Mouse (Mus musculus) mature B cell (primary cell): ENCODE results near the gene Stat3.

ENCODE experiments used
- in situ Hi-C: fragments of 300-500 bp; cut with MboI; formaldehyde crosslinking; loops from 2 replicates; pipeline ENCODE4 v1.14.3; 2019

Gene Stat3

DNA sequence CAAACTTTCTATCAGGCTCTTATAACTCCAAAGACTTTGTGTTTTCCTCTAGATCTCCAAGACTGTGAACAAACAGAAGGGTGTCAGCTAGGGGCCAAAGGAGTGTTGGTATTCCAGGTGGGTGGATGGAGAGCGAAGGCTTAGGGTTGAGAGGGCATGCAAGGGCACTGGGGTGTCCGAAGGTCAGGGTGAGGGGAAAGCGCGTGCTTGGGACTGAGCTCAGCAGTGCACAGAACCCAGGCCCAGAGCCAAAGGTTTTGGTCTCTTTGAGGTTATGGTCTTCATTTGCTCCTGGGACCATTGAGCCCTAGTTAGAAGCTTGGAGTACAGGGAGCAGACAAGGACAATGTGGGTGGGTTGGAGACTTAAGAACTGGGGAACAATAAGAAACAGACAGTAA, 84.2 kb downstream of the Stat3 start:
- in situ Hi-C loops: no loop called here

GRCm38 (mm10) chr11:100854268-100854667, 85.1 kb downstream of the Stat3 start:
- in situ Hi-C loops: no loop called here

DNA sequence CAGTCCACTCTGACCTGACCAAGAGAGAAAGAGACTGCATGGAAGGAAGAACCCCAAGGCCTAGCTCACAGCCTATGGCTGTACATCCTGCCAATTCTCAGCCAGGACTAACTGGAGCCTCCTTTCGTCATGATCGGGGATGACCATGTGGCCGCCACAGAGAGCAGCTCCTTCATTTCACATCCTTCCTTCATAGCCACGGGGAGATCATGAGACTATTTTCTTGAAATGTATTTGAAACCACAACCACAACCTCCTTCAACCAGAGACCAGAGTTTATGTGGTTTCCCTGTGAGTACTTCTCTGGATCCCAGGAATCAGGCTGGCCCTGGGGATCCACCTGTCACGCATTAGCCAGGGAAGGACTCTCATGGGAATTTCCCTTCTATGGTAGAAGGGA, 86.3 kb downstream of the Stat3 start:
- in situ Hi-C loops: no loop called here

DNA sequence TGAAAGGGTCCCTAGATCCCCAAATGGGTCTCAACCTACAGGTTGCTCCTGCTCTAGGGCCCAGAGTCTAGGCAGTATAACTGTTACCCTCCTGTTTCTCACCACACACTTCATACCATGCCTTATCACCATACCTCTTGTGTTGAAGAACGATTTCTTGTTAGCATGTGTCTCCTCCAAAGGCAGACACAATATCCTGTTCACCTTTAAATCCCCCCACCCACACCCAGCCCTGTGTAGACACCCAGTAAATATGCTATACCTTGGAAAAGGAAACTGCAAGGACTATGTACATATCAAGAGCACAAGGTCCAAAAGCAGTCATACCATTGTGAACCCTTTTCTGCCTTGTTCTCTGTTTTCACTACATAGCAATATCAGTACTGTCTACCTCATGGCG, 87.3 kb downstream of the Stat3 start:
- in situ Hi-C loops: no loop called here

DNA sequence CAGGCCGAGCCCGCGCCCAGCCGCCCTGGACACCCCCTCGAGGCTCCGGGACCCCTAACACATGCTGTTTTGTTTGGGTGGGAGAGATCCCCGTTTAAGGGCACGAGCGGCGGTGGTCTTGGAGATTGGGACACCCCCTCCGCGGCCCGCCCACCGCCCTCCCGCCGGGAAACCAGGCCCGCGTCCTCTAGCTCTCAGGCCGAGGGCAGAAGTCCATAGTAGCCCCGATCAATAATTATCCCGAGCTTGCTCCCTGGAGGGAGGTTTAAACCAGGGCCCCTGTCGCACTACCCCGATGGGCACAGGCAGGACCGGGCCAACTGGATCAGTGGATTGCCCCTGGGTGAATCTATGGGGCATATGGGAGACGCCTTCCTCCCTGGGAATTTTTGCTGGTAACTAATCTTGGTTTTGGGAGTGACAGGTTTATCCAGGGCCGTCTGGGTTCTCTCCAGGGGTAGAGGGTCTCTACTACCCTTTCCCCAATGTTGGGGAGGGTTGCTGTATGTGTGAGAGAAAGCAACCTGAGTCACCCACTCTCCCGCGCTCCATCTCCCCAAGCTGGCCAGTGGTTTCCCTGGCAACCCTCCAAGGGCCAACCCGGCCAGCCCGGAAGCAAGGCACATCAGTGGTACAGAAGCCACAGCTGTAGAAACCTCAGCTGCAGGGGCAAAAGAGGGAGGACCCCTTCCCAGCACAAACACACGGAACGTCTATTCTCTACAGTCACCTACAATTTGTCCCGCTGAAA, 88.4 kb downstream of the Stat3 start:
- in situ Hi-C loops: no loop called here

DNA sequence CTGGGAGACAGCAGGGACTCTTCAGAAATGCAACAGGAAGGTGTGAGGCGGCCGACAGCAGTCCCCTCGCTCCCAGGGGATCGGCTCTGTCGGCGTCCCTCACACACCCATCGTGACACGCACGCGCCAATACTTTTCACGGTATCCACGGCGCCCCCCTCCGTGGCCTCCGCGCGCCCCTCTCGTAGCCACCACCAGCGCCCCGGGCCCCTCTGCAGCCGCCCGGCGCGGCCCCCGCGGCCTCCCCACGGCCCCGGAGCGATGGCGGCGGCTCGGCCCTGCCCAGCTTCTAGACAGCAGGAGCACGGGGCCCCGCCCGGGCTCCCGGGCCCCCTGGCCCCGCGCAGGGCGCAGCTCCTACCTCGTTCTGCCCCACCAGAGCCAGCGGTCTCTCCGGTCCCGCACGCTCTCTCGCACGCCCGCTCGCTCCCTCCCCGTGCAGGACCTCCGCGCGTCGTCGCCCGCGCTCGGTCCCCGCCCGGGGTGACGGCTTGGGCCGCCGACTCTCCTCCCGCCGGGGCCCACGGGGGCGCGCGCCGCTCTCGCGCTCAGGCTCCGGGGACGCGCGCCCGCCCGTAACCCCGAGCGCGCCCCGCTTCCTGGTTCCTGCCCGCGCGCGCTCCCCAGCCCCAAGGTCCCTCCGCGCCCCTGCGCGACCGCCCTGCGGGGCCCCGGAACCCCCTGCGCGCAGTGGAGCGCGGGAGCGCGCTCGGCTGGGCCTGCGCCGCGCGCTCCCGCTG, 89.1 kb downstream of the Stat3 start, which contains the start of gene Stat5b:
Stat5b (minus strand) TSS at position 687 of the 740 bp plus-strand sequence.
- in situ Hi-C loops: no loop called here

DNA sequence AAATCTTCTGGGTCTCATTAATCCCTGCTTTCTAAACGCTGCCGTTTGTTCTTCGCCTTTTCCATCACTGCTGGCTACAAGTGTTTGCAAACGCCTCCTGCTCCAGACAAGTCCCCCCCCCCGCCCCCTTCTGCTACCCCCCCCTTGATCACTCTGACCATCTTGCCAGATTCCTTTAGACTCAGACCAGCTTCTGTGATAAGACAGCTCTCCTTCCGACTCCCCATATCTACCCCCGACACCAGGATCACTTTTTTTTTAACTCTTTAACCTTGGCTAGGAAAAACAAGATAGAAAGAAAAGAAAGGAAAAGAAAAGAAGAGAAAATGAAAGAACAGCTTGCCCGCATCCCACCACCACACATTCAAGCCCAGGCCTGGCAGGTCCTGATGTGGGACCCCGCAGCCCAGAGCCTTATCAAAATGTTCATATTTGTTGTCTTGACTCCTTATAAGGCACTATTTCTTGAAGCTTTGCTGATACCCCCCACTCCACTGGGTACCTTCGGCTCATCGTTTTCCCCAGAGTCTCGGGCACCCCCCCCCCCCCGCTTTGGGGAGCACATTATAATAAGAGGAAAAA, 89.8 kb downstream of the Stat3 start:
- in situ Hi-C loops: no loop called here

- in situ Hi-C loops: no loop called here
Observed at GRCm38 (mm10) chr11:100848789-100849379, 90.5 kb downstream of the Stat3 start.

DNA sequence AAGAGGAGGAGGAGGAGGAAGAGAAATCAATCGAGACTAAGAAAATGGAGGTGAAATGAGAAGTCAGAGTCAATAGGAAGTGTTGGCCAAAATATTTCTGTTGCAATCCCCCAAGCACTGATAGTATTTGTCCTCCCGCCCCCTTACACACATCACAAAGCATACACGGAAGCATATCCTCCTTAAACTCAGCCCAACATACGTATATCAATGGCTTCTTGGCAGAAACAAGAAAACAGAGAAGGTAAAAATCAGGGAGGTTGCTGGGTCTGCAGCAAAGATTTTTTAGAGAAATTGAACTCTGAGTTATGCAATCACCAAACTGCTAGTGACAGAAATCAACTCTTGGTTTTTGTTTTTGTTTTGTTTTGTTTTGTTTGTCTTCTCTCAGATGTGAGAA, 91.3 kb downstream of the Stat3 start:
- in situ Hi-C loops: no loop called here

GRCm38 (mm10) chr11:100847572-100847971, 91.8 kb downstream of the Stat3 start:
- in situ Hi-C loops: no loop called here

- in situ Hi-C loops: no loop called here
Observed at GRCm38 (mm10) chr11:100845793-100846192, 93.5 kb downstream of the Stat3 start.

- in situ Hi-C loops: no loop called here
Observed at GRCm38 (mm10) chr11:100844121-100844520, 95.2 kb downstream of the Stat3 start.

GRCm38 (mm10) chr11:100843070-100843669, 96.2 kb downstream of the Stat3 start:
- in situ Hi-C loops: no loop called here

DNA sequence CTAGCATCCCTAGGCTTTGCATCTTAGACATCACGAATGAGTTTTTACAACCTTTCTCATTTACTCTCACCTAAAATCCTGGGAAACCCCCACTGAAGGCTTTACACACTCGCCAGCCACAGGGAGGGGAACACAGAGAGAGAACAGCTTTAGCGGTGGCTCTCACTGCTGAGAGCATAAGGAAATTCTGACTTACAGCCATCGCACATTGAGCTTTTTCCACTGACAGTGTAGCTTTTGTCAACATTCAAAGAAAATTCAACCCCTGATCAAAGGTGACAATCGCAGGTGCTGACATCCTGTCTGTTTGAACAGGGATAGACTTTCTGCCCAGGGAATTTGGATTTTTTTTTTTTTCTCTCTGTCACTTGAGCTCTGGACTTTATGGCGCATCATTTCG, 97.3 kb downstream of the Stat3 start:
- in situ Hi-C loops: no loop called here

GRCm38 (mm10) chr11:100840866-100841265, 98.5 kb downstream of the Stat3 start:
- in situ Hi-C loops: no loop called here

DNA sequence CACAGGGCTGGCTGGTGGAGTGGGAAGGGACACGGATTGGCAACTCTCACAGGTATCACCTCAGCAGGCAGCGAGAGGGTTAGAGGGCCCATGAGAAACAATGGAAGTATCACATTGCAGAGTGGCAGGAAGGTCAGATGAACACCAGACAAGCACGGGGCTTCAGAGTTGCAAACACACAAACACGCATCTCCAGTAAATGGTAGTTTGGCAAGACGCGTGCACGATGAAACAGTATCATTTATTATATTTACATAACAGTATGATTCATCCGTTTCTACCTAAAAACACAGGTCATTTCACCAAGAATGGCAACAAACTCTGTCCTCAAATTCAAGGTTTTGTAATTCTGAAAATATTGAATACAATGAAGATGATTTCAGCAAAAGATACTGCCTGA, 99.8 kb downstream of the Stat3 start:
- in situ Hi-C loops: no loop called here

GRCm38 (mm10) chr11:100838894-100839293, 100.4 kb downstream of the Stat3 start:
- in situ Hi-C loops: no loop called here

DNA sequence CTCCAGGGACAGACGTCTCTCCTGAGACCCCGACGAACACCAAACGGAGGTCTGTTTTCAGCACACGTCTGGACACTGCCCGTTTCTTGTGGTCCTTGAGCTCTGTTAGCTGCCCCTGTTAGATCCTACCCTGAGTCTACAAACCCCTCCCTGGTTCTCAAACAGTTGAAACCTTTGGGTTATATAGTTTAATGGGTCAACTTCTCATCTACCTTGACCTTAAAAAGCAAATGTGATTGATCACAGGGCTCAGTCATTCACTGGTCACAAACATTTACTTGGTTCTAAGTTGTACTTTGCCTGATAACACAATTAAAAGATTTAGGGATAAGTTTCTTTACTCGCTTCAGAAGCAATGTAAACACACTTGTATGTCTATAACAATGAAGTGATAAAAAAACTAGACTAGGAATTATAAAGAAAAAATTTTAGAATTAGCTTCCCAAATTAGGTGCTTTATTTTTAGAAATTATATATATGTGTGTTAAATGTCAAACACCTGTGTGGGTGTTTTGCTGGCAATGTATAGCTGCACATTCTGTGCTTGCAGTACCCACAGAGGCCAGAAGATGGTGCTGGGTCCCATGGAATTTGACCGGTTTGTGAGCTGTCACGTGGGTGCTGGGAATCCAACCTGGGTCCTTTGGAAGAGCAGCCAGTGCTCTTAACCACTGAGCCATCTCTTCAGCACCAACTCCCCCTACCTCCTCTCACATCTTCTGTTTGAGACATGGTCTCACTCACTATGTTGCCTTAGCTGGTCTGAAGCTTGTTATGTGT, 102.2 kb downstream of the Stat3 start:
- in situ Hi-C loops: no loop called here
